Mouse (Mus musculus): ENCODE data around the gene Zbtb20.

- TF ChIP-seq CTCF (IDR thresholded peaks at IDR 0.05) = no peak
- no peak for TF ChIP-seq EP300 (IDR thresholded peaks at IDR 0.05; ENCODE audit: insufficient read depth, low read depth, low read length)
- TF ChIP-seq POLR2A (IDR thresholded peaks at IDR 0.05; ENCODE audit: insufficient read depth, low read depth, low read length) = no peak
Measured at GRCm38 (mm10) chr16:43471060-43471459, 595.4 kb downstream of the Zbtb20 start.

Data from heart, adult 2 months (tissue).